Mouse (Mus musculus): Measurements from ENCODE around the gene Srsf10. TPM values are rescaled to one million over a fixed set of nuclear protein-coding genes. Genes with fewer than 3 reads are reported as not detected.
A peak's percentile ranks its signal among the peaks of the same experiment; 100 is the strongest.

Srsf10 gene
- polyA plus RNA-seq, 1 experiment from 2014 or later, result 88.1 TPM

- Histone ChIP-seq H3K27ac (replicated peaks) (no peak overlapping the region), H3K4me1 (replicated peaks; ENCODE audit: control insufficient read depth, insufficient read depth) (peaks cover 18% of the 10 kb centered on the region; the same call in 1 of the 2 replicates), H3K9me3 (ENCODE audit: control insufficient read depth, low read length) (no peaks in the 10 kb centered on the region), H3K4me2 (replicated peaks; ENCODE audit: low read depth) (no peak overlapping the region), H3K27me3 (ENCODE audit: control insufficient read depth, insufficient read depth, low read length) (no peaks in the 10 kb centered on the region), H3K9ac (ENCODE audit: low read length) (no peak overlapping the region), H3K4me3 (ENCODE audit: low read depth, low read length) (no peak overlapping the region), H3K36me3 (ENCODE audit: control insufficient read depth, insufficient read depth, low read length) (no peaks in the 10 kb centered on the region)
- DNase-seq (ENCODE audit: low spot score) (no peak), ATAC-seq (ENCODE audit: low FRiP score, low TSS enrichment) (no peak)
- 54% methylated on average over 2 of the region's 2 CpGs for WGBS
- no peak for TF ChIP-seq EP300 (optimal IDR thresholded peaks at IDR 0.05)
- TF ChIP-seq CTCF (IDR thresholded peaks at IDR 0.05; ENCODE audit: low read depth), result peak; percentile 68
These were observed 22.2 kb downstream of the Srsf10 start for GRCm38 (mm10) chr4:135877742-135878141.

- no peak for ATAC-seq (ENCODE audit: low FRiP score, low TSS enrichment)
These were observed 23.5 kb downstream of the Srsf10 start for GRCm38 (mm10) chr4:135879021-135879420.

GRCm38 (mm10) chr4:135880018-135880417 is 24.5 kb downstream of the Srsf10 start:
- H3K4me2 ChIP-seq (replicated peaks; ENCODE audit: low read depth), result no peak overlapping the region
- no peak overlapping the region for H3K9ac ChIP-seq (ENCODE audit: low read length)
- H3K9me3 ChIP-seq (ENCODE audit: control insufficient read depth, low read length), result no peaks in the 10 kb centered on the region
- no peak for DNase-seq (ENCODE audit: low spot score)
- WGBS, result 93% methylated on average over 6 of the region's 6 CpGs
- peaks cover 13% of the 10 kb centered on the region; the same call in 1 of the 2 replicates for H3K4me1 ChIP-seq (replicated peaks; ENCODE audit: control insufficient read depth, insufficient read depth)
- TF ChIP-seq EP300 (optimal IDR thresholded peaks at IDR 0.05), result no peak
- TF ChIP-seq CTCF (IDR thresholded peaks at IDR 0.05; ENCODE audit: low read depth), result no peak
- no peak overlapping the region for H3K27ac ChIP-seq (replicated peaks)
- no peak overlapping the region for H3K4me3 ChIP-seq (ENCODE audit: low read depth, low read length)
- no peak for ATAC-seq (ENCODE audit: low FRiP score, low TSS enrichment)
- H3K27me3 ChIP-seq (ENCODE audit: control insufficient read depth, insufficient read depth, low read length), result no peaks in the 10 kb centered on the region
- no peaks in the 10 kb centered on the region for H3K36me3 ChIP-seq (ENCODE audit: control insufficient read depth, insufficient read depth, low read length)

More at GRCm38 (mm10) chr4:135879021-135879420, 23.5 kb downstream of the Srsf10 start:
- H3K9me3 ChIP-seq (ENCODE audit: control insufficient read depth, low read length), result no peaks in the 10 kb centered on the region
- H3K27ac ChIP-seq (replicated peaks), result no peak overlapping the region
- H3K36me3 ChIP-seq (ENCODE audit: control insufficient read depth, insufficient read depth, low read length), result no peaks in the 10 kb centered on the region
- no peak overlapping the region for H3K4me2 ChIP-seq (replicated peaks; ENCODE audit: low read depth)
- DNase-seq (ENCODE audit: low spot score), result no peak
- peaks cover 18% of the 10 kb centered on the region; the same call in 1 of the 2 replicates for H3K4me1 ChIP-seq (replicated peaks; ENCODE audit: control insufficient read depth, insufficient read depth)
- no peak overlapping the region for H3K9ac ChIP-seq (ENCODE audit: low read length)
- no peaks in the 10 kb centered on the region for H3K27me3 ChIP-seq (ENCODE audit: control insufficient read depth, insufficient read depth, low read length)
- TF ChIP-seq EP300 (optimal IDR thresholded peaks at IDR 0.05) (no peak), CTCF (IDR thresholded peaks at IDR 0.05; ENCODE audit: low read depth) (no peak)
- H3K4me3 ChIP-seq (ENCODE audit: low read depth, low read length), result no peak overlapping the region
- WGBS, result 67% methylated on average over 6 of the region's 6 CpGs

GRCm38 (mm10) chr4:135880576-135880975 is 25.0 kb downstream of the Srsf10 start:
- TF ChIP-seq EP300 (optimal IDR thresholded peaks at IDR 0.05) (no peak), CTCF (IDR thresholded peaks at IDR 0.05; ENCODE audit: low read depth) (no peak)
- peaks cover 11% of the 10 kb centered on the region; the same call in 1 of the 2 replicates for H3K4me1 ChIP-seq (replicated peaks; ENCODE audit: control insufficient read depth, insufficient read depth)
- DNase-seq (ENCODE audit: low spot score), result no peak
- no peak overlapping the region for H3K27ac ChIP-seq (replicated peaks)
- H3K4me2 ChIP-seq (replicated peaks; ENCODE audit: low read depth), result no peak overlapping the region
- no peak overlapping the region for H3K4me3 ChIP-seq (ENCODE audit: low read depth, low read length)
- no peaks in the 10 kb centered on the region for H3K36me3 ChIP-seq (ENCODE audit: control insufficient read depth, insufficient read depth, low read length)
- H3K9me3 ChIP-seq (ENCODE audit: control insufficient read depth, low read length), result no peaks in the 10 kb centered on the region
- 92% methylated on average over 10 of the region's 10 CpGs for WGBS
- H3K9ac ChIP-seq (ENCODE audit: low read length), result no peak overlapping the region
- ATAC-seq (ENCODE audit: low FRiP score, low TSS enrichment), result no peak
- no peaks in the 10 kb centered on the region for H3K27me3 ChIP-seq (ENCODE audit: control insufficient read depth, insufficient read depth, low read length)

GRCm38 (mm10) chr4:135882023-135882422 is 26.5 kb downstream of the Srsf10 start:
- no peak for ATAC-seq (ENCODE audit: low FRiP score, low TSS enrichment)
- TF ChIP-seq CTCF (IDR thresholded peaks at IDR 0.05; ENCODE audit: low read depth) (no peak), EP300 (optimal IDR thresholded peaks at IDR 0.05) (no peak)
- DNase-seq (ENCODE audit: low spot score), result no peak
- H3K27ac ChIP-seq (replicated peaks), result no peak overlapping the region
- no peaks in the 10 kb centered on the region for H3K36me3 ChIP-seq (ENCODE audit: control insufficient read depth, insufficient read depth, low read length)
- H3K4me3 ChIP-seq (ENCODE audit: low read depth, low read length), result no peak overlapping the region
- H3K4me2 ChIP-seq (replicated peaks; ENCODE audit: low read depth), result no peak overlapping the region
- no peak overlapping the region for H3K9ac ChIP-seq (ENCODE audit: low read length)
- 52% methylated on average over 6 of the region's 6 CpGs for WGBS
- H3K27me3 ChIP-seq (ENCODE audit: control insufficient read depth, insufficient read depth, low read length), result no peaks in the 10 kb centered on the region
- 0 out of 2 replicates have a peak, but pooled peaks cover under 1% of the 10 kb centered on the region for H3K4me1 ChIP-seq (replicated peaks; ENCODE audit: control insufficient read depth, insufficient read depth)
- no peaks in the 10 kb centered on the region for H3K9me3 ChIP-seq (ENCODE audit: control insufficient read depth, low read length)

GRCm38 (mm10) chr4:135883401-135883851 is 27.9 kb downstream of the Srsf10 start:
- Histone ChIP-seq H3K4me2 (replicated peaks; ENCODE audit: low read depth) (no peak overlapping the region), H3K9me3 (ENCODE audit: control insufficient read depth, low read length) (no peaks in the 10 kb centered on the region), H3K36me3 (ENCODE audit: control insufficient read depth, insufficient read depth, low read length) (no peaks in the 10 kb centered on the region), H3K4me3 (ENCODE audit: low read depth, low read length) (no peak overlapping the region), H3K27me3 (ENCODE audit: control insufficient read depth, insufficient read depth, low read length) (no peaks in the 10 kb centered on the region), H3K27ac (replicated peaks) (no peak overlapping the region), H3K9ac (ENCODE audit: low read length) (no peak overlapping the region), H3K4me1 (replicated peaks; ENCODE audit: control insufficient read depth, insufficient read depth) (no peaks in the 10 kb centered on the region)
- WGBS, result 22% methylated on average over 10 of the region's 10 CpGs
- ATAC-seq (ENCODE audit: low FRiP score, low TSS enrichment) (no peak), DNase-seq (ENCODE audit: low spot score) (no peak)
- TF ChIP-seq CTCF (IDR thresholded peaks at IDR 0.05; ENCODE audit: low read depth) (no peak), EP300 (optimal IDR thresholded peaks at IDR 0.05) (no peak)

Data from stomach, postnatal 0 days (tissue).